In genomic region chr19:6300402-6300841, GRCm38 (mm10) we compare ENCODE assay signal across 8 mouse cellular contexts. TPM values are rescaled to one million over a fixed set of nuclear protein-coding genes. Genes with fewer than 3 reads are reported as not detected.
DNase-seq lines count a peak whose midpoint lies in the region; ATAC-seq and TF ChIP-seq lines count a peak whose summit lies in the region.

No protein-coding gene starts in this region.

- H3K9me3 ChIP-seq in kidney, embryonic 15.5 days (replicated peaks) = no peaks in the 10 kb centered on the region
- H3K9me3 ChIP-seq in limb, embryonic 10.5 days (replicated peaks) = no peaks in the 10 kb centered on the region

- peaks cover 18% of the 10 kb centered on the region for H3K4me1 ChIP-seq in kidney, embryonic 15.5 days
- peaks cover 5% of the 10 kb centered on the region for H3K4me1 ChIP-seq in limb, embryonic 10.5 days

- peaks cover 49% of the 10 kb centered on the region for H3K36me3 ChIP-seq in kidney, embryonic 15.5 days
- H3K36me3 ChIP-seq in limb, embryonic 10.5 days = peaks cover 60% of the 10 kb centered on the region
- H3K36me3 ChIP-seq in myocyte (ENCODE audit: control insufficient read depth, insufficient read depth) = peaks cover 22% of the 10 kb centered on the region

- H3K79me2 ChIP-seq in myocyte (ENCODE audit: control insufficient read depth, insufficient read depth) = peaks cover 4% of the 10 kb centered on the region

- no peak for DNase-seq in kidney, postnatal 4 days
- DNase-seq in limb, embryonic 10.5 days (ENCODE audit: low spot score) = no peak
- no peak for DNase-seq in Muller cell, postnatal 12 days (ENCODE audit: inconsistent ontology term)
- no peak for DNase-seq in neural tube, embryonic 10.5 days (ENCODE audit: extremely low spot score, low spot score)
- DNase-seq in cerebellum, adult 8-10 months = no peak

- ATAC-seq in kidney, embryonic 15.5 days (replicated peaks; ENCODE audit: low FRiP score) = peak; percentile 16; the same call in 1 of the 2 replicates
- ATAC-seq in erythroid progenitor cell, adult 5-6 weeks (replicated peaks; ENCODE audit: low FRiP score, poor library complexity, severe bottlenecking) = peak; percentile 72

- no peak overlapping the region for H3K4me3 ChIP-seq in kidney, embryonic 15.5 days (replicated peaks)
- H3K4me3 ChIP-seq in limb, embryonic 10.5 days = no peak overlapping the region
- H3K4me3 ChIP-seq in myocyte = no peak overlapping the region

- H3ac ChIP-seq in myocyte (ENCODE audit: control insufficient read depth, insufficient read length) = no peak overlapping the region

- WGBS in kidney, embryonic 15.5 days = 65% methylated on average over 7 of the region's 7 CpGs
- WGBS in limb, embryonic 10.5 days = 73% methylated on average over 7 of the region's 7 CpGs

- no peak for TF ChIP-seq POLR2A in myocyte (IDR thresholded peaks at IDR 0.05; ENCODE audit: insufficient read length, low read depth)

- H3K27ac ChIP-seq in kidney, embryonic 15.5 days = peak overlapping the region; percentile 68; the same call in 1 of the 2 replicates
- H3K27ac ChIP-seq in limb, embryonic 10.5 days = 0 out of 2 replicates have a peak overlapping the region, but pooled peaks have one; percentile 3

- H3K4me2 ChIP-seq in kidney, embryonic 15.5 days = no peak overlapping the region
- no peak overlapping the region for H3K4me2 ChIP-seq in myocyte (ENCODE audit: low read depth)

- H3K27me3 ChIP-seq in kidney, embryonic 15.5 days = no peaks in the 10 kb centered on the region
- H3K27me3 ChIP-seq in limb, embryonic 10.5 days (ENCODE audit: low read depth, poor library complexity, severe bottlenecking) = no peaks in the 10 kb centered on the region
- H3K27me3 ChIP-seq in myocyte (ENCODE audit: control insufficient read depth, insufficient read depth, insufficient read length) = no peaks in the 10 kb centered on the region

- H3K9ac ChIP-seq in kidney, embryonic 15.5 days = no peak overlapping the region

TF ChIP-seq in myocyte, 11 proteins besides CTCF, POLR2A, EP300 and RAD21:
- TF ChIP-seq MAX (IDR thresholded peaks at IDR 0.05; ENCODE audit: low read depth) (no peak), USF1 (IDR thresholded peaks at IDR 0.05; ENCODE audit: low read depth) (no peak), CEBPB (IDR thresholded peaks at IDR 0.05; ENCODE audit: insufficient read depth, poor library complexity, severe bottlenecking) (no peak), MYOG (IDR thresholded peaks at IDR 0.05; ENCODE audit: control insufficient read depth in 1 of 3, insufficient read depth in 1 of 3, insufficient read length in 2 of 3, low read depth in 2 of 3) (peak in 1 of 3 experiments; percentile 72), TCF3 (IDR thresholded peaks at IDR 0.05; ENCODE audit: insufficient read length, low read depth) (no peak), REST (IDR thresholded peaks at IDR 0.05; ENCODE audit: insufficient read depth, insufficient read length) (no peak), TCF12 (IDR thresholded peaks at IDR 0.05; ENCODE audit: insufficient read depth, poor library complexity, severe bottlenecking) (no peak), MYOD1 (IDR thresholded peaks at IDR 0.05; ENCODE audit: control insufficient read depth in 1 of 3, insufficient read length in 2 of 3, low read depth in 2 of 3) (peak in 2 of 3 experiments; percentile 20 to 67), SRF (IDR thresholded peaks at IDR 0.05; ENCODE audit: control insufficient read depth, insufficient read length, low read depth) (no peak), E2F4 (IDR thresholded peaks at IDR 0.05; ENCODE audit: insufficient read depth) (no peak), POLR2AphosphoS2 (IDR thresholded peaks at IDR 0.05; ENCODE audit: insufficient read length, low read depth) (peak; percentile 49)
TF ChIP-seq in myocyte: peak in this region for 3.

RNA-seq across cellular contexts. Expression of gene Cdc42bpg, which starts 5.8 kb away (rescaled TPM):
- polyA plus RNA-seq in kidney, embryonic 15.5 days (2015; fragmentation: Nextera tagmentation; extraction: Ambion mirVana) = 0.78 and 1.0 TPM in 2 replicates
- 0.36 TPM in 1 of 2 replicates, not detected in the other for total RNA-seq in erythroid progenitor cell, adult 5-6 weeks (2015; ENCODE audit: low replicate concordance)
- total RNA-seq in erythroid progenitor cell, adult 5-6 weeks (2017; ENCODE audit: low replicate concordance) = 1.4 and 1.5 TPM in 2 replicates
- polyA plus RNA-seq in limb, embryonic 10.5 days (2016; fragmentation: Nextera tagmentation; extraction: Ambion mirVana) = 0.15 and 0.38 TPM in 2 replicates
- 10.0 TPM for polyA plus RNA-seq in myocyte (2012; fragmentation: generic; extraction: Trizol)

RNA-seq across cellular contexts. Expression of gene Ehd1, which starts 23.9 kb away (rescaled TPM):
- polyA plus RNA-seq in kidney, embryonic 15.5 days (2015; fragmentation: Nextera tagmentation; extraction: Ambion mirVana) = 67.8 and 81.8 TPM in 2 replicates
- total RNA-seq in erythroid progenitor cell, adult 5-6 weeks (2015; ENCODE audit: low replicate concordance) = 20.1 and 23.4 TPM in 2 replicates
- 17.5 and 30.7 TPM in 2 replicates for total RNA-seq in erythroid progenitor cell, adult 5-6 weeks (2017; ENCODE audit: low replicate concordance)
- 72.5 and 74.9 TPM in 2 replicates for polyA plus RNA-seq in limb, embryonic 10.5 days (2016; fragmentation: Nextera tagmentation; extraction: Ambion mirVana)
- 433 TPM for polyA plus RNA-seq in myocyte (2012; fragmentation: generic; extraction: Trizol)

RNA-seq across cellular contexts. Expression of gene Men1, which starts 34.4 kb away (rescaled TPM):
- polyA plus RNA-seq in kidney, embryonic 15.5 days (2015; fragmentation: Nextera tagmentation; extraction: Ambion mirVana) = 82.1 and 91.8 TPM in 2 replicates
- total RNA-seq in erythroid progenitor cell, adult 5-6 weeks (2015; ENCODE audit: low replicate concordance) = 5.4 and 23.9 TPM in 2 replicates
- 10.0 and 17.1 TPM in 2 replicates for total RNA-seq in erythroid progenitor cell, adult 5-6 weeks (2017; ENCODE audit: low replicate concordance)
- 118 and 120 TPM in 2 replicates for polyA plus RNA-seq in limb, embryonic 10.5 days (2016; fragmentation: Nextera tagmentation; extraction: Ambion mirVana)
- polyA plus RNA-seq in myocyte (2012; fragmentation: generic; extraction: Trizol) = 37.2 TPM

RNA-seq across cellular contexts. Expression of gene Map4k2, which starts 40.5 kb away (rescaled TPM):
- 18.7 and 21.9 TPM in 2 replicates for polyA plus RNA-seq in kidney, embryonic 15.5 days (2015; fragmentation: Nextera tagmentation; extraction: Ambion mirVana)
- 14.7 and 19.8 TPM in 2 replicates for total RNA-seq in erythroid progenitor cell, adult 5-6 weeks (2015; ENCODE audit: low replicate concordance)
- 19.4 and 37.7 TPM in 2 replicates for total RNA-seq in erythroid progenitor cell, adult 5-6 weeks (2017; ENCODE audit: low replicate concordance)
- polyA plus RNA-seq in limb, embryonic 10.5 days (2016; fragmentation: Nextera tagmentation; extraction: Ambion mirVana) = 10.4 and 15.2 TPM in 2 replicates
- polyA plus RNA-seq in myocyte (2012; fragmentation: generic; extraction: Trizol) = 10.0 TPM

RNA-seq across cellular contexts. Expression of gene Atg2a, which starts 59.0 kb away (rescaled TPM):
- 9.8 and 12.1 TPM in 2 replicates for polyA plus RNA-seq in kidney, embryonic 15.5 days (2015; fragmentation: Nextera tagmentation; extraction: Ambion mirVana)
- total RNA-seq in erythroid progenitor cell, adult 5-6 weeks (2015; ENCODE audit: low replicate concordance) = 13.8 and 18.0 TPM in 2 replicates
- 18.4 and 18.6 TPM in 2 replicates for total RNA-seq in erythroid progenitor cell, adult 5-6 weeks (2017; ENCODE audit: low replicate concordance)
- polyA plus RNA-seq in limb, embryonic 10.5 days (2016; fragmentation: Nextera tagmentation; extraction: Ambion mirVana) = 11.4 and 13.0 TPM in 2 replicates
- polyA plus RNA-seq in myocyte (2012; fragmentation: generic; extraction: Trizol) = 15.2 TPM
